In genomic region chr11:8817376-8817775, GRCm38 (mm10) we compare ENCODE assay signal across 29 mouse cellular contexts.
DNase-seq lines count a peak whose midpoint lies in the region; ATAC-seq and TF ChIP-seq lines count a peak whose summit lies in the region.
"Had no signal": no experiment of that assay in that cellular context is flagged by ENCODE, and none has a peak within 500 bp of the region (broad histone marks: within the 10 kb centered on the region; RNA-seq: fewer than 3 reads in every experiment).

No protein-coding gene starts in this region.

- no peak for ATAC-seq in kidney, embryonic 14.5 days (ENCODE audit: low FRiP score, low TSS enrichment)
- ATAC-seq in lung, embryonic 14.5 days (ENCODE audit: insufficient read depth) = no peak
- 0 out of 2 replicates have a peak, but pooled peaks have one; percentile 40 for ATAC-seq in intestine, embryonic 15.5 days
- ATAC-seq: activated CD4-positive, CD25-positive, alpha-beta regulatory T cell, adult 4 months; hindbrain, postnatal 0 days; liver, postnatal 0 days; midbrain, embryonic 15.5 days had no signal

- no peak overlapping the region for H3K9ac ChIP-seq in kidney, embryonic 14.5 days (ENCODE audit: low read depth, low read length)
- no peak overlapping the region for H3K9ac ChIP-seq in lung, embryonic 14.5 days
- no peak overlapping the region for H3K9ac ChIP-seq in intestine, embryonic 15.5 days
- H3K9ac ChIP-seq: embryonic facial prominence, embryonic 13.5 days; forebrain, embryonic 12.5 days; liver, postnatal 0 days; midbrain, embryonic 15.5 days; neural tube, embryonic 13.5 days; stomach, embryonic 15.5 days had no signal

- no peaks in the 10 kb centered on the region for H3K9me3 ChIP-seq in kidney, embryonic 14.5 days (ENCODE audit: control insufficient read depth, low read length)
- H3K9me3 ChIP-seq in lung, embryonic 14.5 days (ENCODE audit: low read depth, low read length) = no peaks in the 10 kb centered on the region
- no peaks in the 10 kb centered on the region for H3K9me3 ChIP-seq in intestine, embryonic 15.5 days
- no peaks in the 10 kb centered on the region for H3K9me3 ChIP-seq in limb, embryonic 10.5 days (replicated peaks)
- H3K9me3 ChIP-seq: embryonic facial prominence, embryonic 13.5 days; forebrain, embryonic 12.5 days; heart, embryonic 10.5 days; midbrain, embryonic 15.5 days; neural tube, embryonic 13.5 days; stomach, embryonic 15.5 days had no signal

- DNase-seq in kidney, adult 11 months = no peak
- peak; percentile 31 for DNase-seq in lung, embryonic 14.5 days
- DNase-seq in lung, adult 18-20 months = no peak
- no peak for DNase-seq in limb, embryonic 10.5 days (ENCODE audit: low spot score)
- no peak for DNase-seq in B cell, adult 2 months
- DNase-seq: adrenal gland, adult 8-10 months; cerebellum, adult 2 months; cerebellum, postnatal 36 days; embryo, embryonic 11 days; gastrocnemius, postnatal 36 days; liver; liver, postnatal 0 days; lung, postnatal 36 days; right cerebral cortex, postnatal 4 days; thymus, adult 2 months; thymus, postnatal 4 days had no signal

- no peaks in the 10 kb centered on the region for H3K27me3 ChIP-seq in kidney, embryonic 14.5 days (ENCODE audit: control insufficient read depth, insufficient read depth, low read length)
- no peaks in the 10 kb centered on the region for H3K27me3 ChIP-seq in lung, embryonic 14.5 days (ENCODE audit: insufficient read depth, low read length)
- no peaks in the 10 kb centered on the region for H3K27me3 ChIP-seq in intestine, embryonic 15.5 days (replicated peaks)
- H3K27me3 ChIP-seq in limb, embryonic 10.5 days (ENCODE audit: low read depth, poor library complexity, severe bottlenecking) = no peaks in the 10 kb centered on the region
- H3K27me3 ChIP-seq: embryonic facial prominence, embryonic 13.5 days; forebrain, embryonic 12.5 days; megakaryocyte, embryonic 14.5 days; midbrain, embryonic 15.5 days; neural tube, embryonic 13.5 days; stomach, embryonic 15.5 days had no signal

- TF ChIP-seq CTCF in lung, embryonic 14.5 days (IDR thresholded peaks at IDR 0.05; ENCODE audit: low read depth) = no peak

- H3K4me3 ChIP-seq in kidney, embryonic 14.5 days (ENCODE audit: low read length) = no peak overlapping the region
- H3K4me3 ChIP-seq in lung, embryonic 14.5 days (ENCODE audit: low read depth, low read length) = no peak overlapping the region
- no peak overlapping the region for H3K4me3 ChIP-seq in intestine, embryonic 15.5 days (replicated peaks)
- no peak overlapping the region for H3K4me3 ChIP-seq in limb, embryonic 10.5 days
- H3K4me3 ChIP-seq: embryonic facial prominence, embryonic 13.5 days; erythroblast, embryonic 14.5 days; forebrain, embryonic 12.5 days; heart, embryonic 10.5 days; left cerebral cortex, adult 2 months; megakaryocyte, embryonic 14.5 days; midbrain, embryonic 15.5 days; neural tube, embryonic 13.5 days; stomach, embryonic 15.5 days had no signal

- no peaks in the 10 kb centered on the region for H3K4me1 ChIP-seq in kidney, embryonic 14.5 days (ENCODE audit: control insufficient read depth, insufficient read depth, low read length)
- H3K4me1 ChIP-seq in lung, embryonic 14.5 days (ENCODE audit: insufficient read depth) = peaks cover 15% of the 10 kb centered on the region; the same call in 1 of the 2 replicates
- peaks cover 8% of the 10 kb centered on the region; the same call in 1 of the 2 replicates for H3K4me1 ChIP-seq in intestine, embryonic 15.5 days (replicated peaks)
- peaks cover 49% of the 10 kb centered on the region for H3K4me1 ChIP-seq in limb, embryonic 10.5 days
- H3K4me1 ChIP-seq: forebrain, embryonic 12.5 days; megakaryocyte, embryonic 14.5 days; midbrain, embryonic 15.5 days; stomach, embryonic 15.5 days had no signal

- no peak overlapping the region for H3K4me2 ChIP-seq in kidney, embryonic 14.5 days (replicated peaks; ENCODE audit: low read depth, low read length)
- no peak overlapping the region for H3K4me2 ChIP-seq in lung, embryonic 14.5 days
- H3K4me2 ChIP-seq in intestine, embryonic 15.5 days (replicated peaks) = no peak overlapping the region
- H3K4me2 ChIP-seq: embryonic facial prominence, embryonic 13.5 days; forebrain, embryonic 12.5 days; midbrain, embryonic 15.5 days; neural tube, embryonic 13.5 days; stomach, embryonic 15.5 days had no signal

- H3K27ac ChIP-seq in kidney, embryonic 14.5 days (ENCODE audit: low read depth, low read length) = peak overlapping the region; percentile 7; the same call in 1 of the 2 replicates
- no peak overlapping the region; the same call in 1 of the 2 replicates for H3K27ac ChIP-seq in lung, embryonic 14.5 days (ENCODE audit: low read depth)
- H3K27ac ChIP-seq in intestine, embryonic 15.5 days = no peak overlapping the region
- H3K27ac ChIP-seq in limb, embryonic 10.5 days = 0 out of 2 replicates have a peak overlapping the region, but pooled peaks have one; percentile 1
- H3K27ac ChIP-seq: embryonic facial prominence, embryonic 13.5 days; forebrain, embryonic 12.5 days; heart, embryonic 10.5 days; hindbrain, postnatal 0 days; left cerebral cortex, adult 2 months; midbrain, embryonic 15.5 days; neural tube, embryonic 13.5 days had no signal

- no peaks in the 10 kb centered on the region for H3K36me3 ChIP-seq in kidney, embryonic 14.5 days (ENCODE audit: control insufficient read depth, insufficient read depth, low read length)
- no peaks in the 10 kb centered on the region for H3K36me3 ChIP-seq in lung, embryonic 14.5 days (ENCODE audit: insufficient read depth)
- no peaks in the 10 kb centered on the region for H3K36me3 ChIP-seq in intestine, embryonic 15.5 days
- H3K36me3 ChIP-seq in limb, embryonic 10.5 days = no peaks in the 10 kb centered on the region
- H3K36me3 ChIP-seq: embryonic facial prominence, embryonic 13.5 days; forebrain, embryonic 12.5 days; heart, embryonic 10.5 days; midbrain, embryonic 15.5 days; neural tube, embryonic 13.5 days; stomach, embryonic 15.5 days had no signal

- WGBS in kidney, embryonic 14.5 days = 53% methylated on average over 3 of the region's 3 CpGs
- WGBS in lung, embryonic 14.5 days = 34% methylated on average over 3 of the region's 3 CpGs
- 41% methylated on average over 3 of the region's 3 CpGs for WGBS in intestine, embryonic 15.5 days
- WGBS in limb, embryonic 10.5 days = 40% methylated on average over 3 of the region's 3 CpGs

Comparison
In these comparisons a context has a peak if more than half of its experiments do, and no peak if none do; other contexts are left out.
1. H3K27ac ChIP-seq: peak in kidney, embryonic 14.5 days (single experiment) and limb, embryonic 10.5 days (single experiment); none in lung, embryonic 14.5 days (single experiment) and intestine, embryonic 15.5 days (single experiment).